Mouse (Mus musculus): ENCODE measurements around the gene Gm13289.
"Not testable (repeated sequence)": the region's sequence is repeated elsewhere in the genome, so short reads cannot be mapped to it uniquely, and the experiment has no call there.

The Gm13289 gene

GRCm38 (mm10) chr4:88785409-88785808 lies 8.7 kb downstream of the Gm13289 start, which contains the start of gene Gm13276:
TSS of gene Gm13276 (plus strand) at chr4:88785709.
- not testable (repeated sequence) for DNase-seq

DNA sequence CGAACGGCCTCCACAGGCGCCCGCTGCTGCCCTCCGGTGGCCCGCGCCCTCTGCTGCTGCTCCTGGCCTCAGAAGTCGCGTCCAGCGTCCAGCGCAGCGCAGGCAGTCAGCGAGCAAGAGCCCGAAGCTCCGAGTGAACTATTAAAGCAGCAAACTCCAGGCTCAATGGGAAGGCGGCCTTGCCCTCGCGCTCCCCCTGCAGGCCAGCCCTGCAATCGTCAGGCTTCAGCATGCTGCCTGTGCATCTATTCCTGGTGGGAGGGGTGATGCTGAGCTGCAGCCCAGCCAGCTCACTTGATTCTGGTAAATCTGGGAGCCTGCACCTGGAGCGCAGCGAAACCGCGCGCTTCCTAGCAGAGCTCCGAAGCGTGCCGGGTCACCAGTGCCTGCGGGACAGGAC lies 11.7 kb downstream of the Gm13289 start, which contains the start of gene Gm13277:
TSS of gene Gm13277 (plus strand) at position 231 of the 400 bp plus-strand sequence.
- DNase-seq = not testable (repeated sequence)

GRCm38 (mm10) chr4:88791250-88791649 lies 14.5 kb downstream of the Gm13289 start, which contains the start of gene Gm13278:
TSS of gene Gm13278 (plus strand) at chr4:88791550.
- DNase-seq = not testable (repeated sequence)

DNA sequence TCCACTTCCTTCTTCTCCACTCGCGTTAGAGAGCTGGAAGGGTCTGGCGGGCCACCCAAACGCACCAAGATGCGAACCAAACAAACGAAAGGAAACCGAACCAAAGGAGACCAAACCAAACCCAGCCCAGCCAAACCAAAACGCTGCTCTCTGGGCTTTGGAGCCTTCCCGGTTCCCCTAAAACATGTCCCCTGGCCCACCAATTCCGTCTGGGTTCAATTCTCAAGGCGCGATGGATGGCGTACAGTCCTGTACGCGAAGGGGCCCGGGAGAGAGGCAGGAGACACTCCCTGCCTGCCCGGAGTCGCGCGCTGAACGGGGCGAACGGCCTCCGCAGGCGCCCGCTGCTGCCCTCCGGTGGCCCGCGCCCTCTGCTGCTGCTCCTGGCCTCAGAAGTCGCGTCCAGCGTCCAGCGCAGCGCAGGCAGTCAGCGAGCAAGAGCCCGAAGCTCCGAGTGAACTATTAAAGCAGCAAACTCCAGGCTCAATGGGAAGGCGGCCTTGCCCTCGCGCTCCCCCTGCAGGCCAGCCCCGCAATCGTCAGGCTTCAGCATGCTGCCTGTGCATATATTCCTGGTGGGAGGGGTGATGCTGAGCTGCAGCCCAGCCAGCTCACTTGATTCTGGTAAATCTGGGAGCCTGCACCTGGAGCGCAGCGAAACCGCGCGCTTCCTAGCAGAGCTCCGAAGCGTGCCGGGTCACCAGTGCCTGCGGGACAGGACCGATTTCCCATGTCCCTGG lies 17.4 kb downstream of the Gm13289 start, which contains the start of gene Gm13275:
TSS of gene Gm13275 (plus strand) at position 552 of the 740 bp plus-strand sequence.
- DNase-seq = not testable (repeated sequence)

DNA sequence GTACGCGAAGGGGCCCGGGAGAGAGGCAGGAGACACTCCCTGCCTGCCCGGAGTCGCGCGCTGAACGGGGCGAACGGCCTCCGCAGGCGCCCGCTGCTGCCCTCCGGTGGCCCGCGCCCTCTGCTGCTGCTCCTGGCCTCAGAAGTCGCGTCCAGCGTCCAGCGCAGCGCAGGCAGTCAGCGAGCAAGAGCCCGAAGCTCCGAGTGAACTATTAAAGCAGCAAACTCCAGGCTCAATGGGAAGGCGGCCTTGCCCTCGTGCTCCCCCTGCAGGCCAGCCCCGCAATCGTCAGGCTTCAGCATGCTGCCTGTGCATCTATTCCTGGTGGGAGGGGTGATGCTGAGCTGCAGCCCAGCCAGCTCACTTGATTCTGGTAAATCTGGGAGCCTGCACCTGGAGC lies 20.4 kb downstream of the Gm13289 start, which contains the start of gene Gm13279:
TSS of gene Gm13279 (plus strand) at position 301 of the 400 bp plus-strand sequence.
- DNase-seq = not testable (repeated sequence)

- not testable (repeated sequence) for DNase-seq
Observed at GRCm38 (mm10) chr4:88799365-88799764, 22.6 kb downstream of the Gm13289 start, which contains the start of gene Gm13285. TSS of gene Gm13285 (plus strand) at chr4:88799665.

DNA sequence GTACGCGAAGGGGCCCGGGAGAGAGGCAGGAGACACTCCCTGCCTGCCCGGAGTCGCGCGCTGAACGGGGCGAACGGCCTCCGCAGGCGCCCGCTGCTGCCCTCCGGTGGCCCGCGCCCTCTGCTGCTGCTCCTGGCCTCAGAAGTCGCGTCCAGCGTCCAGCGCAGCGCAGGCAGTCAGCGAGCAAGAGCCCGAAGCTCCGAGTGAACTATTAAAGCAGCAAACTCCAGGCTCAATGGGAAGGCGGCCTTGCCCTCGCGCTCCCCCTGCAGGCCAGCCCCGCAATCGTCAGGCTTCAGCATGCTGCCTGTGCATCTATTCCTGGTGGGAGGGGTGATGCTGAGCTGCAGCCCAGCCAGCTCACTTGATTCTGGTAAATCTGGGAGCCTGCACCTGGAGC lies 26.2 kb downstream of the Gm13289 start, which contains the start of gene Gm13287:
TSS of gene Gm13287 (plus strand) at position 301 of the 400 bp plus-strand sequence.
- DNase-seq = not testable (repeated sequence)

- DNase-seq = not testable (repeated sequence)
Observed at GRCm38 (mm10) chr4:88805231-88805630, 28.5 kb downstream of the Gm13289 start, which contains the start of gene Gm13288. TSS of gene Gm13288 (plus strand) at chr4:88805531.

DNA sequence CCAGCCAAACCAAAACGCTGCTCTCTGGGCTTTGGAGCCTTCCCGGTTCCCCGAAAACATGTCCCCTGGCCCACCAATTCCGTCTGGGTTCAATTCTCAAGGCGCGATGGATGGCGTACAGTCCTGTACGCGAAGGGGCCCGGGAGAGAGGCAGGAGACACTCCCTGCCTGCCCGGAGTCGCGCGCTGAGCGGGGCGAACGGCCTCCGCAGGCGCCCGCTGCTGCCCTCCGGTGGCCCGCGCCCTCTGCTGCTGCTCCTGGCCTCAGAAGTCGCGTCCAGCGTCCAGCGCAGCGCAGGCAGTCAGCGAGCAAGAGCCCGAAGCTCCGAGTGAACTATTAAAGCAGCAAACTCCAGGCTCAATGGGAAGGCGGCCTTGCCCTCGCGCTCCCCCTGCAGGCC lies 29.0 kb downstream of the Gm13289 start:
- not testable (repeated sequence) for DNase-seq

DNA sequence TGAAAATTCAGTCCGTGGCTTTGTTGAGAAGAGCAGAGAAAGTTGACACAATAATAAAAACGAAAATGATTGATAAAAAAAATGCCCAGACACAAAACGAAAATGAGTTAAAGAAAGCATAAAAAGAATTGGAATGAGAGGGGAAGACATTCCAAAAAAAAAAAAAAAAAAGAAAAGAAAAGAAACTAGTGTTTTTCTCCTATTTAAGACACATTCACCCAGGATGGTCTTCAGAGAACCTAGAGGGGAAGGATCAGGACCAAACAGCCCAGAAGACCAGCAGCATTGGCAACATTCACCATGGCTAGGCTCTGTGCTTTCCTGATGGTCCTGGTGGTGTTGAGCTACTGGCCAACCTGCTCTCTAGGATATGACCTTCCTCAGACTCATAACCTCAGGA lies 39.2 kb downstream of the Gm13289 start, which contains the start of gene Ifna7:
TSS of gene Ifna7 (plus strand) at position 301 of the 400 bp plus-strand sequence.
- DNase-seq = no peak

DNA sequence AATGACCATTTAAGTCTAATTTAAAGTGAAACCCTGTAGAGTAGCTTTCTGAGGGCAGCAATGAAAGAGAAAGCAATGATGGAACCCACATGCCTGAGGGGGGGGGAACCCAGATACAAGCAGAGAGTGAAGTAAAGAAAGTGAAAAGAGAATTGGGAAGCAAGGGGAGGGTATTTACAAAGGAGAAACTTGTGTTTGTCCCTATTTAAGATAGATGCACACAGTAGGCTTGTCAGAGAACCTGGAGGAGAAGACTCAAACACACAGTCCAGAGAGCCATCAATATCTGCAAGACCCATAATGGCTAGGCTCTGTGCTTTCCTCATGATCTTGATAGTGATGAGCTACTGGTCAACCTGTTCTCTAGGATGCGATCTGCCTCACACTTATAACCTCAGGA lies 42.9 kb downstream of the Gm13289 start, which contains the start of gene Ifna11:
TSS of gene Ifna11 (plus strand) at position 301 of the 400 bp plus-strand sequence.
- DNase-seq = no peak

GRCm38 (mm10) chr4:88822995-88823394 lies 46.3 kb downstream of the Gm13289 start:
- DNase-seq = no peak
